Mouse (Mus musculus): ENCODE measurements around the gene Rcor3. TPM values are rescaled to one million over a fixed set of nuclear protein-coding genes. Genes with fewer than 3 reads are reported as not detected.

Rcor3 gene
- polyA plus RNA-seq, 1 experiment from 2014 or later: 55.7 TPM

GRCm38 (mm10) chr1:192101359-192101758 lies 36.5 kb downstream of the Rcor3 start:
- WGBS: 88% methylated on average over 8 of the region's 8 CpGs
- H3K4me1 ChIP-seq (ENCODE audit: control insufficient read depth, insufficient read depth, low read length): no peaks in the 10 kb centered on the region
- H3K4me2 ChIP-seq (ENCODE audit: low read depth, low read length): no peak overlapping the region
- no peak overlapping the region for H3K9ac ChIP-seq (replicated peaks; ENCODE audit: low read depth, low read length)
- H3K36me3 ChIP-seq (ENCODE audit: control insufficient read depth, insufficient read depth, low read length): peaks cover 18% of the 10 kb centered on the region
- no peak for ATAC-seq (ENCODE audit: low read depth)
- no peak overlapping the region for H3K27ac ChIP-seq (ENCODE audit: low read depth, low read length)
- H3K27me3 ChIP-seq (ENCODE audit: control insufficient read depth, insufficient read depth, low read length): no peaks in the 10 kb centered on the region
- no peak overlapping the region for H3K4me3 ChIP-seq (ENCODE audit: low read depth, low read length)
- no peaks in the 10 kb centered on the region for H3K9me3 ChIP-seq (ENCODE audit: control insufficient read depth, low read length)

DNA sequence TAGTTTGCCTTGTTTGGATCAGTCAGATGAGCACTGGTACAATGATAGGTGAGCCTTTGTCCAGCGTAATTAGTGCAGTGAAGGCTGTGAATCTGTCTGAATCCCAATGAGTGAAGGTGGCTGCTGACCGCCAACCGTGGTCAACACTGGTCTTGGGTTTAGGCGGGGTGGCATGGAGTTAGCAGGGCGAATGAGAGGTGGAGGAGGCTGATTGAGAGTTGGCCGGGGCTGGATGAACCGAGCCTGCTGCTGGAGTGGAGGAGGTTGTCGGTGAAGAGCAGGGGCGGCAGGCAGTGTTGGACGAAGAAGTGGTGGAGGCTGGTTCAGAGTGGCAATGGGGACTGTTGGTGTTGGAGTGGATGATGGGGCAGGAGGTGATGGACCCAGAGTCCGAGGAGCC lies 37.1 kb downstream of the Rcor3 start:
- H3K4me3 ChIP-seq (ENCODE audit: low read depth, low read length): no peak overlapping the region
- no peaks in the 10 kb centered on the region for H3K9me3 ChIP-seq (ENCODE audit: control insufficient read depth, low read length)
- no peak overlapping the region for H3K27ac ChIP-seq (ENCODE audit: low read depth, low read length)
- H3K9ac ChIP-seq (replicated peaks; ENCODE audit: low read depth, low read length): no peak overlapping the region
- ATAC-seq (ENCODE audit: low read depth): no peak
- H3K4me1 ChIP-seq (ENCODE audit: control insufficient read depth, insufficient read depth, low read length): no peaks in the 10 kb centered on the region
- no peak overlapping the region for H3K4me2 ChIP-seq (ENCODE audit: low read depth, low read length)
- peaks cover 18% of the 10 kb centered on the region for H3K36me3 ChIP-seq (ENCODE audit: control insufficient read depth, insufficient read depth, low read length)
- H3K27me3 ChIP-seq (ENCODE audit: control insufficient read depth, insufficient read depth, low read length): no peaks in the 10 kb centered on the region
- 90% methylated on average over 11 of the region's 11 CpGs for WGBS

DNA sequence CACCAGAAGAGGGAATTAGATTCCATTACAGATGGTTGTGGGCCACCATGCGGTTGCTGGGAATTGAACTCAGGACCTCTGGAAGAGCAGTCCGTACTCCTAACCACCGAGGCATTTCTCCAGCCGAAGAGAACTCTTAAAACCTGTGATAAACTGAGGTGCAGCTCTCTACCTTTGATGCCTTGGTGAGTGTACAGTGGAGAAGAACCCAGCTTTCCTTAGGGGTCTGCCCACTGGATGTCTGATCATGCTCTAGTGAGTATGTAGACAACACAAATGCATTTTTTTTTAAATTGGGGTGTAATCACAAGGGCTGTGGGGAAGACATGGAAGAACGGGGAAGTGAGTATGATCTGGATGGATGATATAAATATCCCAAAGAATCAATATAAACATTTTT lies 42.2 kb downstream of the Rcor3 start:
- 94% methylated on average over 5 of the region's 5 CpGs for WGBS
- Histone ChIP-seq H3K27me3 (ENCODE audit: control insufficient read depth, insufficient read depth, low read length) (no peaks in the 10 kb centered on the region), H3K4me3 (ENCODE audit: low read depth, low read length) (no peak overlapping the region), H3K36me3 (ENCODE audit: control insufficient read depth, insufficient read depth, low read length) (peaks cover 6% of the 10 kb centered on the region; the same call in 1 of the 2 replicates), H3K9ac (replicated peaks; ENCODE audit: low read depth, low read length) (no peak overlapping the region), H3K4me1 (ENCODE audit: control insufficient read depth, insufficient read depth, low read length) (no peaks in the 10 kb centered on the region; the same call in 1 of the 2 replicates), H3K4me2 (ENCODE audit: low read depth, low read length) (no peak overlapping the region), H3K27ac (ENCODE audit: low read depth, low read length) (no peak overlapping the region), H3K9me3 (ENCODE audit: control insufficient read depth, low read length) (no peaks in the 10 kb centered on the region)
- ATAC-seq (ENCODE audit: low read depth): no peak

- Histone ChIP-seq H3K27ac (ENCODE audit: low read depth, low read length) (no peak overlapping the region), H3K9ac (replicated peaks; ENCODE audit: low read depth, low read length) (no peak overlapping the region)
- 61% methylated on average over 13 of the region's 13 CpGs for WGBS
These were observed 43.3 kb downstream of the Rcor3 start for GRCm38 (mm10) chr1:192094451-192095170.

DNA sequence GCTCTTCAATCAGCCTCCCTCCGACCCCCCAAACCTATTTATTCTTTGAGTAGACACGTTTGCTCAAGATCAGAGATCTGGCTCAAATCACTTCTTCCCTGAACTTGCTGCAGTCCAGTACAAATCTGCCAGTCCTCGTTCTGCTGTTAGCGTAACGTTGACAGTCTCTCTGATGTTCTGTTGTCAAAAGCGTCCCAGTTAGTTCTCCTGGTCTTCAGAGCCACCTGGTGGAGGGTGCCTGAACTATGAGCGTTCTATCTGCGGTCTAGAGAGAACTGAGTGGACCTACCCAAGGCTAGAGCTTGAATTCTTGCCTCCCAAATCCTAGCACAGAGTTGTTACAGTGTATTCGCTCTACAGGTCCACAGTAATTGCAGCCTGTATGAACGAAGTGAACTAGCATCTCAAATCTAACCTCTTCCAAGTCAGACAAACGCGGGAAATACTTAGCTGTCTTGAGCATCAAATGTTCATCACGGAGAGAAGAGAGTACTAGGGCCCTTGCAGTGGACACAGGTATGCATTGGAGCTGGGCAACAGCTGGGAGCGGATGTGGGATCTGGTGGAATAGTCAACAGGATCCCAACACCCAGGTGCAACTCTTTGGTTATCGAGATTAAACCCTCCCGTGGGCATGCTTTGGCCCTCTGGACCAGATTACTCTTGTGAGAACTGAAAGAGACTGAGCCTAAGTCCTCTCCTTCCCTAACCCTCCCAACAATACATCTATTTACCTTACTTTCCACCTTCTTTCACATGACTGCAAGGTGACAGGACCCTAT lies 44.8 kb downstream of the Rcor3 start:
- no peaks in the 10 kb centered on the region for H3K36me3 ChIP-seq (ENCODE audit: control insufficient read depth, insufficient read depth, low read length)
- H3K4me3 ChIP-seq (ENCODE audit: low read depth, low read length): peak overlapping the region; percentile 52
- H3K9ac ChIP-seq (replicated peaks; ENCODE audit: low read depth, low read length): peak overlapping the region; percentile 58
- ATAC-seq (ENCODE audit: low read depth): peak; percentile 93
- no peaks in the 10 kb centered on the region for H3K27me3 ChIP-seq (ENCODE audit: control insufficient read depth, insufficient read depth, low read length)
- no peak overlapping the region for H3K27ac ChIP-seq (ENCODE audit: low read depth, low read length)
- WGBS: 34% methylated on average over 16 of the region's 16 CpGs
- no peaks in the 10 kb centered on the region for H3K9me3 ChIP-seq (ENCODE audit: control insufficient read depth, low read length)
- peak overlapping the region; percentile 96 for H3K4me2 ChIP-seq (ENCODE audit: low read depth, low read length)
- H3K4me1 ChIP-seq (ENCODE audit: control insufficient read depth, insufficient read depth, low read length): no peaks in the 10 kb centered on the region; the same call in 1 of the 2 replicates

More at GRCm38 (mm10) chr1:192094451-192095170, 43.3 kb downstream of the Rcor3 start:
- no peak for ATAC-seq (ENCODE audit: low read depth)
- H3K4me3 ChIP-seq (ENCODE audit: low read depth, low read length): no peak overlapping the region
- no peaks in the 10 kb centered on the region for H3K27me3 ChIP-seq (ENCODE audit: control insufficient read depth, insufficient read depth, low read length)
- H3K4me1 ChIP-seq (ENCODE audit: control insufficient read depth, insufficient read depth, low read length): no peaks in the 10 kb centered on the region; the same call in 1 of the 2 replicates
- H3K4me2 ChIP-seq (ENCODE audit: low read depth, low read length): no peak overlapping the region
- H3K9me3 ChIP-seq (ENCODE audit: control insufficient read depth, low read length): no peaks in the 10 kb centered on the region
- H3K36me3 ChIP-seq (ENCODE audit: control insufficient read depth, insufficient read depth, low read length): 0 out of 2 replicates have a peak, but pooled peaks cover 3% of the 10 kb centered on the region

DNA sequence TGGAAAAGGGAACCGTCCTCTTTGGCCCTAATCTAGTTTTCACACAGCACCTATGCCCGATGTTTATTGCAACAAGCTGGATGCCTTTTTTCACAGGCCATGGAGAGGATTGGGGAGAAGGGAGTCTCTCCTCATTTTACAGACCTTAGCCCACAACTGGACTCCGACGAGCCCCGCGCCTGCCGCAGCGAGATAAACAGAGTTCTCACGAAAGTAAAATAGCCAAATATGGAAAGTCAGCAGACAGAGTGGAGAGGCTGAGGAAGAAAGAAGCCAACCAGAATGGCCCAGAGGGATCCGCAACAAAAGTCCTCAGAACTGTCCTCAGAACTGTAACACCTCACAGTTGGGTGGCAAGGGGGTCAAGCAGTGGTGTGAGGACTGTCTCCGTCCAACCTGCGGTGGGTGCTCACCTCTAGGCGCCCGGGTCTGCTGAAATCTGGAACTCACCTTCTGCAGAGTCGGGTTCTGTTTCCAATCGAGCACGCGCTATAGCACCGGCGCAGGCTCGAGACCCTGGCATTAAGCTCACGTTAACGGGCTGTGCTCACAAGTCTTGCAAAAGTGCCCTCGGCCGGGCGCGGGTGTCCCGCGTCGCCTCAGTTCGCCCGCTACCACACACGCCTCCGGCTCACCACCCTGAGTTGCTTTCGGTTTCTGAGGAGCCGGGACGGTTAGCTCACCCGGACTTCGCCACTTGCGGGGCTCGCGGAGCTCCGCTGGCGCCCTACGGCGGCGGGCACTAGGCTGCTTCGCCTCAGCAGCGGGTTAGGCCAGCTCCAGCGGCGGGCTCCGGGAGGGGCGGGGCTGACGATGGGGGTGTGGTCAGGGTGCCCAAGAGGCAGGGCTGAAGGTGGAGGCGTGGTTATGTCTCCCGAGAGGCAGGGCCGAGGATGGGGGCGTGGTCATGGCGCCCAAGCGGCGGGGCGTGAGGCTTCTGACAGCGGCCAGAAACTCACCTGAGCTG lies 45.8 kb downstream of the Rcor3 start, which contains the start of gene Traf5:
Gene Traf5, minus strand, starts transcription at position 754 of the 967 bp plus-strand sequence.
- H3K9me3 ChIP-seq (ENCODE audit: control insufficient read depth, low read length): no peaks in the 10 kb centered on the region
- H3K9ac ChIP-seq (replicated peaks; ENCODE audit: low read depth, low read length): peak within 1 kb of the TSS; percentile 58
- peak; percentile 97 for ATAC-seq (ENCODE audit: low read depth)
- no peak within 1 kb of the TSS for H3K27ac ChIP-seq (ENCODE audit: low read depth, low read length)
- 3% methylated on average over 63 of the region's 63 CpGs for WGBS
- H3K4me3 ChIP-seq (ENCODE audit: low read depth, low read length): peak within 1 kb of the TSS; percentile 52
- H3K4me1 ChIP-seq (ENCODE audit: control insufficient read depth, insufficient read depth, low read length): no peaks in the 10 kb centered on the region; the same call in 1 of the 2 replicates
- H3K36me3 ChIP-seq (ENCODE audit: control insufficient read depth, insufficient read depth, low read length): no peaks in the 10 kb centered on the region
- no peaks in the 10 kb centered on the region for H3K27me3 ChIP-seq (ENCODE audit: control insufficient read depth, insufficient read depth, low read length)
- H3K4me2 ChIP-seq (ENCODE audit: low read depth, low read length): peak within 1 kb of the TSS; percentile 96

GRCm38 (mm10) chr1:192090689-192091567 lies 46.9 kb downstream of the Rcor3 start:
- no peaks in the 10 kb centered on the region for H3K36me3 ChIP-seq (ENCODE audit: control insufficient read depth, insufficient read depth, low read length)
- H3K9ac ChIP-seq (replicated peaks; ENCODE audit: low read depth, low read length): no peak overlapping the region
- H3K4me3 ChIP-seq (ENCODE audit: low read depth, low read length): no peak overlapping the region
- H3K4me1 ChIP-seq (ENCODE audit: control insufficient read depth, insufficient read depth, low read length): no peaks in the 10 kb centered on the region; the same call in 1 of the 2 replicates
- H3K9me3 ChIP-seq (ENCODE audit: control insufficient read depth, low read length): no peaks in the 10 kb centered on the region
- H3K27me3 ChIP-seq (ENCODE audit: control insufficient read depth, insufficient read depth, low read length): no peaks in the 10 kb centered on the region
- no peak overlapping the region for H3K27ac ChIP-seq (ENCODE audit: low read depth, low read length)
- H3K4me2 ChIP-seq (ENCODE audit: low read depth, low read length): no peak overlapping the region
- WGBS: 79% methylated on average over 11 of the region's 11 CpGs
- no peak for ATAC-seq (ENCODE audit: low read depth)

DNA sequence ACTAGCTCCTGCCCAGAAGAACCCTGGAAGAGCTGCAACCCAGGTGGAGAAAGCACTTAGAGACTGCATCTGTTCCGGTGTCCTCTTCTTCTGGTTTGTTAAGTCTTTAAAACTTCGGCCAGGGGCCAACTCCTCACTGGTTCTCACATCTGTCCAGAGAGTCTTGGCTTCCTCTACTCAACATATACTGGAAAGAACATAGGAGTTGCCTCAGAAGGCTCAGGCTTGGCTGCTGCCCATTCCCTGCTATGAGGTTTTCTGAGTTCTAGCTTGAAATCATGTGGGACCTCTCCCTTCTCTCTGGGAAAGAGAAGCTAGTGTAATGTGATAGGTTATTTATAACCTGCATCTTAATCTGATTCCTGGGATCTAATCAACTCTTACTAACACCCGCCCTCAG lies 47.6 kb downstream of the Rcor3 start:
- H3K4me3 ChIP-seq (ENCODE audit: low read depth, low read length): no peak overlapping the region

More for the DNA sequence above, 47.6 kb downstream of the Rcor3 start:
- Histone ChIP-seq H3K9me3 (ENCODE audit: control insufficient read depth, low read length) (no peaks in the 10 kb centered on the region), H3K27me3 (ENCODE audit: control insufficient read depth, insufficient read depth, low read length) (no peaks in the 10 kb centered on the region), H3K4me2 (ENCODE audit: low read depth, low read length) (no peak overlapping the region), H3K9ac (replicated peaks; ENCODE audit: low read depth, low read length) (no peak overlapping the region), H3K27ac (ENCODE audit: low read depth, low read length) (no peak overlapping the region), H3K4me1 (ENCODE audit: control insufficient read depth, insufficient read depth, low read length) (no peaks in the 10 kb centered on the region; the same call in 1 of the 2 replicates), H3K36me3 (ENCODE audit: control insufficient read depth, insufficient read depth, low read length) (no peaks in the 10 kb centered on the region)
- 84% methylated on average over 3 of the region's 3 CpGs for WGBS
- no peak for ATAC-seq (ENCODE audit: low read depth)

Data from neural tube, embryonic 14.5 days (tissue).